8 mouse cellular contexts compared by ENCODE assay signal in genomic region chr9:88438555-88439237, GRCm38 (mm10). TPM values are rescaled to one million over a fixed set of nuclear protein-coding genes. Genes with fewer than 3 reads are reported as not detected.
DNase-seq lines count a peak whose midpoint lies in the region; ATAC-seq lines count a peak whose summit lies in the region.

TSS of gene Snx14 (minus strand) at chr9:88438958.

- DNase-seq in WW6 (ENCODE audit: low read depth, low spot score): peak; percentile 87
- peak; percentile 92 to 93 for DNase-seq in cerebellum, postnatal 4 days (ENCODE audit: low spot score in 2 of 2)
- DNase-seq in gastrocnemius, adult 18-20 months (ENCODE audit: low spot score): peak; percentile 97
- DNase-seq in left cerebral cortex, adult 18-20 months (ENCODE audit: low spot score in 2 of 2): peak; percentile 98 to 99
- DNase-seq in right cerebral cortex, adult 18-20 months: peak; percentile 98
- peak; percentile 85 for DNase-seq in urinary bladder, postnatal 10 days (ENCODE audit: low spot score)

- no peaks in the 10 kb centered on the region for H3K36me3 ChIP-seq in hindbrain, embryonic 16.5 days (ENCODE audit: control insufficient read depth, insufficient read depth, low read length)
- no peaks in the 10 kb centered on the region for H3K36me3 ChIP-seq in macrophage (ENCODE audit: inconsistent target)

- ATAC-seq in hindbrain, embryonic 16.5 days: peak; percentile 99

- peaks cover 16% of the 10 kb centered on the region for H3K4me1 ChIP-seq in hindbrain, embryonic 16.5 days (ENCODE audit: control insufficient read depth, insufficient read depth, low read depth, low read length)

- under 1% methylated on average over 53 of the region's 62 CpGs for WGBS in hindbrain, embryonic 16.5 days
- under 1% methylated on average over 61 of the region's 62 CpGs for WGBS in macrophage (ENCODE audit: missing documents)

- H3K27ac ChIP-seq in hindbrain, embryonic 16.5 days (ENCODE audit: low read depth, low read length): peak within 1 kb of the TSS; percentile 84
- H3K27ac ChIP-seq in macrophage: peak within 1 kb of the TSS; percentile 57

- H3K27me3 ChIP-seq in hindbrain, embryonic 16.5 days (replicated peaks; ENCODE audit: control insufficient read depth, insufficient read depth, low read length): no peaks in the 10 kb centered on the region

- peak within 1 kb of the TSS; percentile 79 for H3K9ac ChIP-seq in hindbrain, embryonic 16.5 days (ENCODE audit: low read depth, low read length)

- peaks cover 36% of the 10 kb centered on the region for H3K79me2 ChIP-seq in macrophage (ENCODE audit: inconsistent target)

- no peaks in the 10 kb centered on the region for H3K9me3 ChIP-seq in hindbrain, embryonic 16.5 days (ENCODE audit: control insufficient read depth, low read length)

- H3K4me2 ChIP-seq in hindbrain, embryonic 16.5 days (ENCODE audit: low read length): peak within 1 kb of the TSS; percentile 83

- H3K4me3 ChIP-seq in hindbrain, embryonic 16.5 days (ENCODE audit: low read length): peak within 1 kb of the TSS; percentile 80
- peak within 1 kb of the TSS; percentile 79 for H3K4me3 ChIP-seq in macrophage (ENCODE audit: inconsistent target)

RNA-seq across cellular contexts. Expression of gene Snx14, which starts in this region (rescaled TPM):
- total RNA-seq in gastrocnemius, adult 18-20 months (2021): 10 to 100 TPM; 12.8 to 13.6 TPM
- polyA plus RNA-seq in hindbrain, embryonic 16.5 days (2015; fragmentation: Nextera tagmentation; extraction: Ambion mirVana): 39.7 and 41.1 TPM in 2 replicates
- total RNA-seq in left cerebral cortex, adult 18-20 months (2021): 10 to 100 TPM; 54.3 to 55.8 TPM
- total RNA-seq in macrophage (2018; cell fraction: chromatin; rRNA removed): 10 to 100 TPM; 21.8 to 99.0 (median 67.5) TPM
- total RNA-seq in macrophage (2018; cell fraction: cytosol; rRNA removed): 10 to 100 TPM; 13.2 to 34.7 (median 21.1) TPM
- 10 to 100 TPM; 19.3 to 63.9 (median 33.7) TPM for total RNA-seq in macrophage (2018; cell fraction: nucleus; rRNA removed)
- polyA plus RNA-seq in macrophage (2018): 24.9 to 35.5 TPM (median 30.3 TPM) in 3 replicates

Comparison
In these comparisons a context has a peak if more than half of its experiments do, and no peak if none do; other contexts are left out.
1. Peak in every context shown above with its lines: DNase-seq, ATAC-seq, H3K4me3 ChIP-seq and H3K27ac ChIP-seq.